Mouse (Mus musculus): ENCODE data around the gene Cops7a.

DNA sequence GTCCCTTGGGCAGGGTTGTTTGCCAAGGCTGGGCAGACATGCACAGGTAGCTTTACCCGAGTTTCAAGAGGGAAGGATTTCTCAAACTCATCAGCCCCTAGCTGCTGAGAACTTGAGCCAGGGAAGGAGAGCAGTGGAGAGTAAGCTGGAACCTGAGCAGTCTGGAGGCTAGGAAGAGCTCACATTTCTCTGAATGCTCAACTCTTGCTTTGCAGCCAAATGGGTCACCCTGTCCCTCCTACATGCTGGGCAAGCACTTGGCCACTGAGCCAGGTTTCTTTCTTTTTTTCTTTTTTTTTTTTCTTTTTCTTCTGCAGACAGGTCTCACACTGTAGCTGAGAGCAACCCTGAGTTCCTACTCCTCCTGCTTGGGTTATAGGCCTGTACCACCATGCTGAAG, 28.7 kb downstream of the Cops7a start:
- TF ChIP-seq CTCF (IDR thresholded peaks at IDR 0.05; ENCODE audit: low read depth) (no peak), EP300 (IDR thresholded peaks at IDR 0.05; ENCODE audit: low read depth) (no peak)
